Mouse (Mus musculus): ENCODE data around the gene B4galt5.

GRCm38 (mm10) chr2:167342876-167343275 is 6.1 kb downstream of the B4galt5 start:
- TF ChIP-seq CTCF (IDR thresholded peaks at IDR 0.05; ENCODE audit: borderline replicate concordance, insufficient read depth, low read length) (no peak), POLR2A (IDR thresholded peaks at IDR 0.05; ENCODE audit: low read depth, low read length) (no peak)

Measured in embryonic fibroblast, embryonic 13.5 days (primary cell).